Mouse (Mus musculus) kidney, adult 2 months (tissue): ENCODE measurements around the gene Lrp2. TPM values are rescaled to one million over a fixed set of nuclear protein-coding genes. Genes with fewer than 3 reads are reported as not detected.
A peak's percentile ranks its signal among the peaks of the same experiment; 100 is the strongest.

Experiments
- DNase-seq: peaks from one replicate; pipeline ENCODE4 v3.0.0; 2021
- H3K27ac ChIP-seq: fragments of 200-500 bp; 2 replicates; pipeline ENCODE4 v1.5.1; 2012; ENCODE audit warnings: low read depth, low read length, control low read depth, inconsistent platforms; ENCODE audit not compliant: insufficient read depth
- H3K27me3 ChIP-seq: fragments of 200-500 bp; replicated peaks from 2 replicates; pipeline ENCODE4 v1.6.1; 2012; ENCODE audit warnings: mild to moderate bottlenecking, moderate library complexity, low read length, inconsistent platforms; ENCODE audit not compliant: control insufficient read depth, insufficient read depth
- H3K36me3 ChIP-seq: fragments of 200-500 bp; 2 replicates; pipeline ENCODE4 v1.6.1; 2012; ENCODE audit warnings: mild to moderate bottlenecking, moderate library complexity, low read length, inconsistent platforms; ENCODE audit not compliant: control insufficient read depth, insufficient read depth
- H3K4me1 ChIP-seq: fragments of 200-500 bp; 2 replicates; pipeline ENCODE4 v1.6.1; 2011; ENCODE audit warnings: low read length; ENCODE audit not compliant: control insufficient read depth, insufficient read depth
- H3K4me3 ChIP-seq: fragments of 200-500 bp; 2 replicates; pipeline ENCODE4 v1.5.1; 2011; ENCODE audit warnings: mild to moderate bottlenecking, low read depth, low read length, control low read depth; ENCODE audit not compliant: insufficient read depth
- CTCF ChIP-seq: fragments of 200-500 bp; conservative IDR thresholded peaks from 2 replicates; pipeline ENCODE4 v1.5.1; 2011; ENCODE audit warnings: low read depth, mild to moderate bottlenecking, control low read depth, low read length, moderate library complexity, mixed read lengths; ENCODE audit not compliant: insufficient read depth, insufficient read length
- POLR2A ChIP-seq: fragments of 200-500 bp; IDR thresholded peaks from one replicate; pipeline ENCODE4 v1.6.1; 2011; ENCODE audit warnings: low read depth, low read length, control low read depth
- WGBS: fragments of 180-500 bp; shearing (Covaris S2); methylation state at CpG from one replicate; pipeline ENCODE4 v1.1.7; 2018; 5-methylcytosine and 5-hydroxymethylcytosine counted together
- polyA plus RNA-seq: library from polyadenylated mRNA; depleted of rRNA; stranded (reverse); fragments of >200 nt; gene quantifications from 2 replicates; pipeline ENCODE4 v1.2.3, GENCODE M21; 2012

Lrp2 gene
- polyA plus RNA-seq, 1 experiment: 283 TPM

DNA sequence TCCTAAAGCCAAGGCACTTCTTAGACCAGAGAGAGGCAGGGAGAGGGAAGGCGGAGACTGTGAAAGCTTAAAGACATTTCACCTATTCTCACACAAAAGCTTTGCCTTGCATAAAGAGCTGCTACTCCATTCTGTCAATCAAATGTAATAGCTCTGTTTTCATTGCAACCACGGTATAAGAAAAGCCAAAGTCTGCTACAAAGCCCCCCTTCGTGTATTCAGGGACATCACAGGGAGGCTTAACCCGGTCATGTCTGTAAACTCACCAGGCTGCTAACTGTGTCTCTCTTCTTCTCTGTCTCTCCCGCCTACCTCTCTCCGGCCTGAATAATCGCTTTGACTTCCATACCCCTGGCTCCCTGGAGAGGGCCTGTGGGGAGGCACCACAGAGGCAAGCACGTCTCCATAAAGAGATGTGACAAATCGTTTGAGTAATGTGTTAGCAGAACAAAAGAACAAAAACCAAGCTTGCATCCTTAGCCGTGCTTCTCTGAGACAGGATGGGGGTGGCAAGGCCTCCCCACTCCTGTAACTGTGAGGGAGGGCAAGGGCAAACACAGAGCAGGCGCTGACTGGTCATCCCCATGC is 167.5 kb downstream of the Lrp2 start:
- Histone ChIP-seq H3K4me3 (no peak overlapping the region), H3K27me3 (no peaks in the 10 kb centered on the region), H3K4me1 (no peaks in the 10 kb centered on the region), H3K27ac (no peak overlapping the region), H3K36me3 (no peaks in the 10 kb centered on the region)
- WGBS: 37% methylated on average over 11 of the region's 11 CpGs
- TF ChIP-seq CTCF (no peak), POLR2A (no peak)
- no peak for DNase-seq

DNA sequence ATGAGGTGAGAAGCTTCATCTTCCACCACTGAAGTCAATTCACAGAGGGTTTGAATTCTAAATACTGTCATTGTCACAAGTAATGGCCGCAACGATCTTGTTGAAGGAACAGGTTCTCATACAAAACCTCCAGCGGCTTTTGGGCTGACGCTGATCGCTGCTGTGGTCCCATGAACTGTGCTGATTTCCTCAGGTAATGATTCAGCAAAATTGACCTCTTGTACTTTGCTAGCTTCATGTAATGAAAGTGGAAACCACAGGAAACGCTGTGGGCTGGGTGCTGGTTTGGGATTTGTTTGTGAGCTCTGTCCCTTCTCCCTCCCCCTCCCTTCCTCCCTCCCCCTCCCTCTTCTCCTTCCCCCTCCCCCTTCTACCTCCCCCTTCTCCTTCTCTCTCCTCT is 170.8 kb downstream of the Lrp2 start:
- no peak for TF ChIP-seq POLR2A
- no peak for TF ChIP-seq CTCF

DNA sequence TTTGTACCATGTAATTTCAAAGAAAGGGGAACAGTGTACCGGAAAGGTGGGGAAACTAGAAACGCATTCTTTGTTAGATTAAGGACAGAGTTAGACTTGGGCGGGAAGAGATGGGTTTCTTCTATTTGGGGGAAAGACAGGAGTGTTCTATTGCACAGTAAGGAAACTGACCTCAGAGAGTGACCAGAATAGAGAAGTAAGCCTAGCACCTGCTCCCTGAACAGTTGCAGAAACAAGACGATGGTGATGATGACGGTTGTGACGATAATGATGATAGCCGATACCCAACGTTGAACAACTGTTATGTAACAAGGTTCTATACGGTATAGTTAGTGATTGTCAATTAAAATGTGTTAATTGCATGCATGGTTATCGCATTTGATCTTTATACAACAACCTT is 171.3 kb downstream of the Lrp2 start:
- TF ChIP-seq CTCF (no peak), POLR2A (no peak)
- DNase-seq: no peak
- no peaks in the 10 kb centered on the region for H3K27me3 ChIP-seq
- H3K4me3 ChIP-seq: no peak overlapping the region
- WGBS: 95% methylated on average over 10 of the region's 10 CpGs
- no peaks in the 10 kb centered on the region for H3K36me3 ChIP-seq
- H3K27ac ChIP-seq: no peak overlapping the region
- no peaks in the 10 kb centered on the region for H3K4me1 ChIP-seq

More for the DNA sequence above, 170.8 kb downstream of the Lrp2 start:
- Histone ChIP-seq H3K4me1 (no peaks in the 10 kb centered on the region), H3K27me3 (no peaks in the 10 kb centered on the region), H3K4me3 (no peak overlapping the region), H3K36me3 (no peaks in the 10 kb centered on the region), H3K27ac (no peak overlapping the region)
- WGBS: 72% methylated on average over 6 of the region's 6 CpGs
- DNase-seq: no peak

DNA sequence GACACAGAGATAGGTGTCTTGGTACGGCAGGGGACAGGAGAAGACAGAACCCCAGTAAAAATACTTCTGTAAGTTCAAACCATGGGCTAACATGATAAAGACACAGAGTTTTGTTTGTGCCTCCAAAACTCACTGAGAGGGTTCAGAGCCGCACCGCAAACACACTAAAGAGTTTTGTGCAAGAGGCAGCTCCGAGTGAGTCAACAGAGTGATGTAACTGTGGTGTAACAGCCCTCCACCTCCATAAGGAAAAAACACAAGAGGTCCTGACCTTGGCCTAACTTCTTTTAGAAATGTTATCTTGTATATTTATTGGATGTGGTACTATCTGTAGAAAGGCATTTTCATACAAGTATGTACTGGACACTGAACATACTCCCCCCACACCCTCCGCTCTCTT is 180.2 kb downstream of the Lrp2 start:
- H3K4me3 ChIP-seq: no peak overlapping the region
- no peaks in the 10 kb centered on the region for H3K36me3 ChIP-seq
- H3K27ac ChIP-seq: no peak overlapping the region
- 94% methylated on average over 5 of the region's 5 CpGs for WGBS
- H3K4me1 ChIP-seq: no peaks in the 10 kb centered on the region; the same call in 1 of the 2 replicates
- DNase-seq: no peak
- no peaks in the 10 kb centered on the region for H3K27me3 ChIP-seq
- no peak for TF ChIP-seq CTCF
- no peak for TF ChIP-seq POLR2A

DNA sequence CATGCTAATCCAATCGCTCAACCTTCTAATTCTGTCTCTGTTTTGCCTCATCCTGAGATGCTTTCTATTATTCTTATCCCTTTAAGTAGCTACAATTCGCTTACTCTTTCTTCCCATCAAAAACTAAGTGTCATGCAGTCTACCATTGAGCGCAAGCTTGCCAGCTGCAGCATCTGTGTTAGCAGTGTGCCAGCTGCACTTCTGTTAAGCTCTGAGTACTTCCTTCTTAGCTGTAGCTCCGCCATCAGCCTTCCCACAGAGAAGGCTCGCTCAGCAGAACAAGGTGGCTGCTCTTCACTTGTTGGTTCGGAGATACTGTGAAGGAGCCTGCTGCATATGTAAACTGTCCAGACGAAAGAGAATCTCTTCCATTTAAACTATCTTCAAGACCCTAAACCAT is 183.6 kb downstream of the Lrp2 start:
- Histone ChIP-seq H3K36me3 (no peaks in the 10 kb centered on the region), H3K27me3 (no peaks in the 10 kb centered on the region), H3K4me1 (no peaks in the 10 kb centered on the region; the same call in 1 of the 2 replicates), H3K27ac (no peak overlapping the region), H3K4me3 (no peak overlapping the region)
- WGBS: 92% methylated on average over 7 of the region's 7 CpGs
- no peak for TF ChIP-seq CTCF
- TF ChIP-seq POLR2A: no peak
- no peak for DNase-seq

DNA sequence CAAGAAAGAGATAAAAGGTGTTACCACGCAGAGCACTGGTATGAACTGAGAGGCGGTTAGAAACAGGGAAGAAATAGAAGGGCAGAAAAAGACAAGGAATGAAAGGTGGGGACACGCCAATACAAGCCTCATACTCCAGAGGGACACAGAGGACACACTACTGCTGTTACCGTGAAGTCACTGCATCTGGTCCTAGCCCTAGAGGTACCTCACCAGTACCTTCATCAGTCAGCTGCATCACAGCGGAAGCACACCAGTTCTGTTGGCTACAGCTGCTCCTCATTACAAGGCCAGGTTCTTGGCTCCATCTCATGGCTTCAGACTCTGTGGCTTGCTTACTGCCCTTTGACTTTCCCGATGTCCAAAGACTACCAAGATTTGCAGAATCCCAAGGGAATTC is 184.0 kb downstream of the Lrp2 start:
- Histone ChIP-seq H3K4me3 (no peak overlapping the region), H3K27me3 (no peaks in the 10 kb centered on the region), H3K36me3 (no peaks in the 10 kb centered on the region), H3K27ac (no peak overlapping the region), H3K4me1 (no peaks in the 10 kb centered on the region; the same call in 1 of the 2 replicates)
- 94% methylated on average over 6 of the region's 6 CpGs for WGBS
- TF ChIP-seq POLR2A (no peak), CTCF (no peak)
- no peak for DNase-seq

DNA sequence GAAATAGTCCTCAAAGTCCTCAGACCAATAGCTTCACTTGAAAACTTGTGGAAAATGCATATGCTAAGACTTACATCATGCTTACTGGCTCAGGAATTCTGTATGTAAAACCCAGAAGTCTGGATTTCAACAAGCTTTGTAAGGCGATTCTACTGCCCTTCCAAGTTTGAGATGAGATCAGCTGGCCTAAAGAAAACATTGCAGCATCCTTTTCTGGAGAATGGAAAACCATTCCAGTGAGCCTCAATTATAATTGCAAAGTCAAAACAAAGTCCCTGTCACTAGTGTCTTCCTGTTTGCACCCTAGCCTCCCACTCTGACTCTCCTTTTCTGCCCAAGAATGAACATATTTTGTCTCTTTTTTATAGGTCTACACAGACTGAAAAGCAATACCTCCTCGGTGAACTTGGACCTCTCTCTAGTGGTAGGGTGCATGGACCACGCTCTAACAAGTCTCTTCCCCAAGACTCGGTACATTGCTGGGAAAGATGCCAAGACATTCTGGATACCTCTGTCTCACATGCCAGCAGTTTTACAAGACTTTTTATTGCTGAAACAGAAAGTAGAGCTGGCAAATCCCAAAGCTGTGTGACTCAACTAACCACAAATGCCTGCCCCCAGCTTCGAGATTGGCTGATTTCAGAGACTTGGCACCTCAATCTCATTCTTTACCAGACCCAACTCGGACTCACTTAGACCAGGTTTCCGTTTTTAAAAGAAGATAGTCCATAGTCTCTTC is 184.8 kb downstream of the Lrp2 start:
- no peak for TF ChIP-seq POLR2A
- TF ChIP-seq CTCF: no peak
- Histone ChIP-seq H3K4me1 (no peaks in the 10 kb centered on the region; the same call in 1 of the 2 replicates), H3K4me3 (no peak overlapping the region), H3K36me3 (no peaks in the 10 kb centered on the region), H3K27ac (no peak overlapping the region), H3K27me3 (no peaks in the 10 kb centered on the region)
- DNase-seq: peak; percentile 48
- WGBS: 50% methylated on average over 7 of the region's 7 CpGs
